Mouse (Mus musculus): ENCODE measurements around the gene Arid5b.

Gene Arid5b

DNA sequence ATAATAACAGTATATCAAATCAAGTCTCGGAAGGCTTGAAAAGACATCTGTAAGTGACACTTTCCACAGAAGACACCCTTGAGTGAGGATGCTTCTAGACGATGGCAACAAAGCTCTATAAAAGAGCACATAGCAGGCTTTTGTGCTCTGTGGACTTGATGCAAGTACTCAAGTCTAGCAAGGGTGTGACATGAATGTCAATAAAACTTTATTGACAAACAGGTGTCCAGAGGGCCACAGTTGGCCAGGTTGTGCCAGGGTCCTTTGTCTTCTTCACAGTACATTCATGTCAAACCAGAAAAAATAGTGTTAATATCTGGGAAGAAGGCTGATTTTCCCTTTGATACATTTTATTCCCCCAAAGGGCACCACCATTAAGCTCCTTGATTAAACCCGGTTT, 149.5 kb downstream of the Arid5b start:
- H3K36me3 ChIP-seq (ENCODE audit: control insufficient read depth, insufficient read depth, low read length, poor library complexity, severe bottlenecking), result peaks cover 6% of the 10 kb centered on the region
- DNase-seq (ENCODE audit: low read depth, low spot score), result no peak
- no peaks in the 10 kb centered on the region for H3K27me3 ChIP-seq (ENCODE audit: control insufficient read depth, insufficient read depth, low read length, poor library complexity, severe bottlenecking)

DNA sequence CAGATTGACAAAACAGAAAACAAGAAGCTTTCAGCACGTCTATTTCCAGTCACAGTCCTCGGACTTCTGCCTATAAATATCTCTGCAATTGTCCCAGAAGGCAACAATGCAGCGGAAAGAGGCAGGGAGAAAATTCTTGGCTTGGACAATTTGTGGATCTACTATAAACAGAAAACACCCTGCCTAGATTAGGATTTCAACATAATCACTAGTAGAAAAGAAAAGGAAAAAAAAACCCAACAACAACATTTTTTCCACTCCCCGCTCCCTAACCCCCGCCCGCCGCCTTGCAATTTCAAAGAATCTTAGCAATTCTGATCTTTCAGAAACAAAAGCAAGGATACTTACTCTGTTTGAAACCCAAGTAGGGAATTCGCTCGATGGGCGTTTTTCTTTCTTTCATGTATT, 150.1 kb downstream of the Arid5b start:
- no peaks in the 10 kb centered on the region for H3K27me3 ChIP-seq (ENCODE audit: control insufficient read depth, insufficient read depth, low read length, poor library complexity, severe bottlenecking)
- DNase-seq (ENCODE audit: low read depth, low spot score), result no peak

DNA sequence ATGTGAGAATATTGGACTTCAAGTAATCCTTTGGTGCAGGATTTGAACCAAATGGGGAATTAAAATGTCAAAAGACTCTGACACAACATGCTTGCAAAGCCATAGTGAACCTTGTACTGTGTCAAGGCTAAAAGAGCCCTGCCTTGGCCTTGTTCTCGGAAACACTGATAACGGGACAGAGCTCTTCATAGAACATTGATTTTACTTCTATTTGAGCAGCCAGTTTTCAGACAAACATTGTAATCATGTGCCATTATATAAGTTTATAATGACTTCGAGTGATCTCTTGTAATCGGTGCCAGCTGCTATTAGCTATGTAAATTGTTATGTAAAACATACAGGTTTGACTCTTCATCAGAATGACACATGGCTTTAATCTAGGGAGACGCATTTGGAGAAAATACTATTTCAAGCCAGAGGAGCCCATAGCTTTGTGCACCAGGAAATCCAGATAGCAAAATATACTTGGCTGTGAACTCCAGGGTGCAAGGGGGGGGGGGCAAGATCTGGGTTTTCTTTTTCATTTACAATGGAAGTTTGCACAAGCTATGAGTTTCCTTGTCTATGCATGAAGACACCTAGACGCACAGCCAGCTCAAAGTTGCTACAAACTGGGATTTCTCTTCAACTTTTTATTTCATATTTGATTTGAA, 150.8 kb downstream of the Arid5b start:
- Histone ChIP-seq H3K36me3 (ENCODE audit: control insufficient read depth, insufficient read depth, low read length, poor library complexity, severe bottlenecking) (peaks cover 6% of the 10 kb centered on the region), H3K27me3 (ENCODE audit: control insufficient read depth, insufficient read depth, low read length, poor library complexity, severe bottlenecking) (no peaks in the 10 kb centered on the region)
- no peak for DNase-seq (ENCODE audit: low read depth, low spot score)

More for the DNA sequence above, 150.1 kb downstream of the Arid5b start:
- peaks cover 6% of the 10 kb centered on the region for H3K36me3 ChIP-seq (ENCODE audit: control insufficient read depth, insufficient read depth, low read length, poor library complexity, severe bottlenecking)

DNA sequence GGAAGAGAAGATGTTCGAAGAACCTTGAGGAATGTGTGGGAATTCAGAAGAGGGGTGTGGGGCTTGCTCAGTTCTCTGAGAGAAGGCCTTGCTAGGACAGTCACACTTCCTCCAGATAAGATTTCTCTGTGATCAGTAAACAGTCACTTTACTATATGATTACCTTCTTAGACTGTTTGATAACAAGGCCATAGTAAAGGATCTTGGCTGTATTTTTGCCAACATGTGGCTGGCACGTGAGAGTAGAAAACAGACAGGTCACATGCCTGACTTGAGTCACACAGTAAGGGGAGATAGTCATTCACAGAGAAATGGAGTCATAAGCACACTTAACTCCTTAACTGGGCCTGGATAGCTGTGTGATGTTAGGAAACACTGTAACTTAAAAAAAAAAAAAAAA, 151.4 kb downstream of the Arid5b start:
- no peak for DNase-seq (ENCODE audit: low read depth, low spot score)
- Histone ChIP-seq H3K27me3 (ENCODE audit: control insufficient read depth, insufficient read depth, low read length, poor library complexity, severe bottlenecking) (no peaks in the 10 kb centered on the region), H3K36me3 (ENCODE audit: control insufficient read depth, insufficient read depth, low read length, poor library complexity, severe bottlenecking) (peaks cover 6% of the 10 kb centered on the region)

DNA sequence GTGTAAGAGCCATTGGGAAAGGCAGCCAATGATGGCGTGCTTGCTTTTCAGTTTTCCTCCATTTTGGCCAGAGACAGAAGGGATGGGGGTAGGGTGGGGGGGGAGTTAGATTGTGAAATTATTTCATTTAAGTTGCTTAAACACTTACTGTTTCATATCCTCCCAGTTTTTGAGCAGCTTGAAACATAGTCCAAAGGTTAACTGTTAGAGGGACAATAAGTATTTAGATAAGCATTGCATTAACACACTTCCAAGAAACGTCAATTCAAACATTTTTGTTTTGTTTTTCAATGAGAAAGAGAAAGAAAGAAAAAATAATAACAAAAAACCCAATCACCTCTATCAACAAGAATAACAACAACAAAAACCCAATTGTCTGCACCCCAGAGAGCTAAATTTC, 152.0 kb downstream of the Arid5b start:
- Histone ChIP-seq H3K36me3 (ENCODE audit: control insufficient read depth, insufficient read depth, low read length, poor library complexity, severe bottlenecking) (peaks cover 6% of the 10 kb centered on the region), H3K27me3 (ENCODE audit: control insufficient read depth, insufficient read depth, low read length, poor library complexity, severe bottlenecking) (no peaks in the 10 kb centered on the region)
- DNase-seq (ENCODE audit: low read depth, low spot score), result no peak

DNA sequence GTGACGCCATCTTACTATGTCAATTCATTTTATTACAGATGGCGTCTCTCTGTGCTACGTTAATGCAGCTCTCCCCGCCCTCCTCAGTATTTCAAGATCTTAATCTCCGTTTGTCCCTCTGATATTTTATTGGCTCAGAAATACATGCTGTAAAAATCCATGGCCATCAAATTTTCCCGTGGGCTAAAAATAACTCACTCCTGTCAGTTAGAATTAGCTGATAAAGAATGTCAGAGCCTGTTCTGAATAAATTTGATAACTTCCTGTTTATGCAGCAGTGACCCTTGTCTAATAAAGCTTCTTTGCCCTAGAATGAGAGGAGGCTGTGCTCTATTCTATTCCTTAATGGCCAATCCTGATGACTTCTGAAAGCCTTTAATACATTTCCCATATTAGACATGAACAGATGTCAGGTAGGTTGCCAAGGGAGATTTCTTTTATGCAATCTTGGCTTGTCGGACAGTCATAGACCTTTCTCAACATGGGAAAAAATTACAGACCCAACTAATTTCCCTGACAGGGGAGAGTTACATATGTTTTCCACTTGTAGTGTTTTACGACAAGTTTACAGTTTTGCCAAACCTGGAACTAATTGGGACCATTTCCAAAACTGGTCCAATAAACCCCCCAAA, 152.5 kb downstream of the Arid5b start:
- no peaks in the 10 kb centered on the region for H3K27me3 ChIP-seq (ENCODE audit: control insufficient read depth, insufficient read depth, low read length, poor library complexity, severe bottlenecking)
- no peak for DNase-seq (ENCODE audit: low read depth, low spot score)
- H3K36me3 ChIP-seq (ENCODE audit: control insufficient read depth, insufficient read depth, low read length, poor library complexity, severe bottlenecking), result peaks cover 6% of the 10 kb centered on the region

DNA sequence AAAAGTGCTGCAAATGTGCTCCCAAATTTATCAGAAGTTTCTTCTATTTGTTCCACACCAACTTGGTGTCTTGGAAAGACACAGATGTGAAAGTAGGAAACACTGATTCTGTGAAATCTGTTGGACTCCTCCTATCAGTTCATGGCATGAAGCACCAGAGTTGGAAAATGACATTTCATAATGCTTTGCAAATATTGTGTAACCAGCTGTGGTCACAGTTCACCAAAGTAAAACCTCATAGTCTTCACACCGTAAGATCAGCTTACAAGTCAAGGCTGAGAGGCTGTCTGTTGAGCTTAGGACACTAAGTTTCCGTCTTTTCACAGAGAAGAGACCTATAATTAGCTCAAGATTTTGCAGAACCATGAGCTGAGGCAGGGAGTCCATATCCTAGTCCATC, 153.6 kb downstream of the Arid5b start:
- DNase-seq (ENCODE audit: low read depth, low spot score), result no peak
- H3K27me3 ChIP-seq (ENCODE audit: control insufficient read depth, insufficient read depth, low read length, poor library complexity, severe bottlenecking), result no peaks in the 10 kb centered on the region
- peaks cover 6% of the 10 kb centered on the region for H3K36me3 ChIP-seq (ENCODE audit: control insufficient read depth, insufficient read depth, low read length, poor library complexity, severe bottlenecking)

DNA sequence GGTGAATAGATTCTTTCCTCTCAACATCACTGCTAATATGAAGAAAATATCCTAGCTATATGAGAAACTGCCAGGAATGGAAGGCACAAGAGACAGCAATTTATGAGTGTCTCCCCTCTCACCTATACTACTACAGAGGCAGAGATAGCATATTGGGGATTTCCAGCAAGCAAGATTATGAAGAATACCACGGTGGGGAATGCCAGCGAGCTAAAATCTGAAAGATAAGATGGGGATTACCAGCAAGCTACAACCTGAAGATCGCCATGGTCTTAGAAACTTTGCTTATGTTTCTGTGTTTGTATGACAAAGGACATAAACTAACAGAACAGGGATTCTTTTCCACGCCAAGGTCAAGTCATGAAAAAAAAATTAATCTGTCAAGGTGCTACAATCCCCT, 155.1 kb downstream of the Arid5b start:
- no peaks in the 10 kb centered on the region for H3K27me3 ChIP-seq (ENCODE audit: control insufficient read depth, insufficient read depth, low read length, poor library complexity, severe bottlenecking)
- no peaks in the 10 kb centered on the region; the same call in 1 of the 2 replicates for H3K36me3 ChIP-seq (ENCODE audit: control insufficient read depth, insufficient read depth, low read length, poor library complexity, severe bottlenecking)
- no peak for DNase-seq (ENCODE audit: low read depth, low spot score)

DNA sequence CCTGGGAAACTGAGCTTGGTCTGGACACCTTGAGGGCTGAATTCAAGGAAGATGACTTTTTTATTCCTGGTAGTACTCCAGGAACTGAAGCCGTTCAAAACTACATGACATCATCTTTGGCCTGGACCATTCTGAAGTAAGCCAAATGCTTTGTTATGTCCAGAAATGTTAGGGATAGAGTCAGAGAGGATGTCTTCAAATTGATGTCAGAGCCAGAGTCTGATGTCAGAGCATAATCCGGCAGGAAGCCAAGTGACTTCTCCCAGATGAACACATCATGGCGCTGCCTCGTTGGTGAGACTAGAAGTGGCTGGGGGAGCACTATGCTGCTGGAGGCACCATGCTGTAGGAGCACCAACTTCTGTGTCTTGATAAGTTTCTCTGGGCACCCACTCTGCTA, 156.6 kb downstream of the Arid5b start:
- no peaks in the 10 kb centered on the region; the same call in 1 of the 2 replicates for H3K36me3 ChIP-seq (ENCODE audit: control insufficient read depth, insufficient read depth, low read length, poor library complexity, severe bottlenecking)
- H3K27me3 ChIP-seq (ENCODE audit: control insufficient read depth, insufficient read depth, low read length, poor library complexity, severe bottlenecking), result no peaks in the 10 kb centered on the region
- no peak for DNase-seq (ENCODE audit: low read depth, low spot score)

DNA sequence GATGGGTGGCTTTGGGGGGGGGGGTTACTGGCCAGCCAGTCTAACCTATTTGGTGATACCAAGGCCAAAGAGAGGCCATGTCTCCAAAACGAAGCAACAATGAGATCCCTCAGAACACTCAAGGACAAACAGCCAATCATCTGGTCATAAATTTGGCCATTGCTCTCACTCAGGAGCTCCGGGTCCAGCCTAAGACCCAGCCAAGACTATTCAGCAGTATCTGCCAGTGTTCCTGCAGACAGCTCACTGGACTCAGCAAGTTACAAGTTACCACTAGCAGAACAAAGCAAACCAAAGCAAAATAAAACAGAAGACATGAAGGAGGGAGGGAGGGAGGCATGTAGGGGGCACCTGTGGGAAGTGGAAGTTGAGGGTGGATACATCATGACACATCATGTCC, 157.3 kb downstream of the Arid5b start:
- DNase-seq (ENCODE audit: low read depth, low spot score), result no peak
- no peaks in the 10 kb centered on the region for H3K27me3 ChIP-seq (ENCODE audit: control insufficient read depth, insufficient read depth, low read length, poor library complexity, severe bottlenecking)
- H3K36me3 ChIP-seq (ENCODE audit: control insufficient read depth, insufficient read depth, low read length, poor library complexity, severe bottlenecking), result no peaks in the 10 kb centered on the region

DNA sequence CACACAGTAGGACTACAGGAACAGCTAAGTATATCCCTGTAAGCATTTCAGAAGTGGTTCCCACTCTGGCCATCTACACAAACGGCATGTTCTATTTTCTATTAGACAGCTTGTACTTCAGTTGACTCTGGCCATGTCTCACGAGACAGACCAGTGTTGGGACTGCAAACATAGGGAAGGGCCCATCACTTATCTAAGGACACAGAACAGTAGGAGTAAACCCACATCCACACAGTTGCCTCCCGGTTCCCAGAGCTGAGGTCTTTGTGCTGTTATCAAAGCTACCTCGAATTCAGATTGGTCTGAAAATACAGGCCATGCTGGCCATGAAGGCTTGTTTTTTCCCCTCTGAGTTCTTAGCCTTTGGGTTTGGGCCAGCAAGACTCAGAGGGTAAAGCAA, 158.5 kb downstream of the Arid5b start:
- no peak for DNase-seq (ENCODE audit: low read depth, low spot score)
- Histone ChIP-seq H3K27me3 (ENCODE audit: control insufficient read depth, insufficient read depth, low read length, poor library complexity, severe bottlenecking) (no peaks in the 10 kb centered on the region), H3K36me3 (ENCODE audit: control insufficient read depth, insufficient read depth, low read length, poor library complexity, severe bottlenecking) (no peaks in the 10 kb centered on the region)

DNA sequence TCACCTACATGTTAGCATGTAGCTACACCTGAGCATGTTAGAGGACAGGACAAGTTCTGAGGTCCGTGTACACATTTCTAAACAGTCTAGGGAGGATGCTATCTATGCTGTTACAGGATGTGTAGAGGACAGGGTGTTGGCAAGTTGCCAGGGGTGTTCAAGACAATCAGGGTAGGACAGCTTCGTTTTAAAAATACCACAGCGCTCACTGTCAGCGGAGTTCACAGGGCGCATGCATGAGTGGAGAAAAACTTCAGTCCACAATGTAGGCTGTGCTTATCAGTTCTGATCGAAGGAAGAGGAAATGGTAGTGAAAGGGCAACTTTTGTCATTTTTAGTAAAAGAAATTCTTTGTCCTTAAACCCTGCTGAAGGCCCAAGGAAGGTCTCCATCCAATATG, 159.3 kb downstream of the Arid5b start:
- Histone ChIP-seq H3K36me3 (ENCODE audit: control insufficient read depth, insufficient read depth, low read length, poor library complexity, severe bottlenecking) (no peaks in the 10 kb centered on the region), H3K27me3 (ENCODE audit: control insufficient read depth, insufficient read depth, low read length, poor library complexity, severe bottlenecking) (no peaks in the 10 kb centered on the region)
- DNase-seq (ENCODE audit: low read depth, low spot score), result peak; percentile 56

DNA sequence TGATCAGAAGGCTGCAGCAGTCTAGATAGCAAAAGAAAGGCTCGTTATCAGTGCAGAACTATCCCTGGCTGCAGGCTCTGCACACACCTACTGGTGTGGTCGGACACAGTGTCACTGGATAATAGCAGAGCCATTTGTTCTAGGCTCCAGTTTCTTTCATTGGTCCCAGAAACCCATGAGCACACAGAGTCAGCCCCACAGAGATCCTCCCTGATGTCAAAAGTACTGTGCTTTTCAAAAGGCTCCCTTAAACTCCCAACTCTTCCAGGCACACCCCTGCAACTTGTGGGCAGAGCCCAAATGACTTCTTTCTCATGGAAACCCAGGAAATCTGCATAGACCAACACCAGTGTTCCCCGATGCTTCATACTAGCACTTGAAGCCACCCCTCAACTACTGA, 163.6 kb downstream of the Arid5b start:
- Histone ChIP-seq H3K36me3 (ENCODE audit: control insufficient read depth, insufficient read depth, low read length, poor library complexity, severe bottlenecking) (no peaks in the 10 kb centered on the region), H3K27me3 (ENCODE audit: control insufficient read depth, insufficient read depth, low read length, poor library complexity, severe bottlenecking) (no peaks in the 10 kb centered on the region; the same call in 1 of the 2 replicates)
- DNase-seq (ENCODE audit: low read depth, low spot score), result no peak

DNA sequence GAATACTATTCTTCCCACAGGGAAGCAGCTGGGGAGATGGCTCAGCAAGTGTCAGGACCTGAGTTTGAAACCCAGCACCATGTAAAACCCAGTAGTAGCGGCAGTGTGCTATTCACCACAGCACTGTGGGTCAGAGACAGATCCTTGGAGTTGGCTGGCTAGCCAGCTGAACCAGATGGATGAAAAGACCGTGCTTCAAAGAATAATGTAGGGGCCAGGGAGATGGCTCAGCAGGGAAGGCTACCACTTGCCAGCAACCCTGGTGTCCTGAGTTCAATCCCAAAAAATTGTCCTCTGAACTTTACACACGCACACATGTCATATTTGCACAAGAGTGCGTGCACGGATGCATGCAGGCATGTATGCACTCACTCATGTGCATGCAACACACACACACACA, 164.9 kb downstream of the Arid5b start:
- Histone ChIP-seq H3K36me3 (ENCODE audit: control insufficient read depth, insufficient read depth, low read length, poor library complexity, severe bottlenecking) (peaks cover 2% of the 10 kb centered on the region), H3K27me3 (ENCODE audit: control insufficient read depth, insufficient read depth, low read length, poor library complexity, severe bottlenecking) (no peaks in the 10 kb centered on the region; the same call in 1 of the 2 replicates)
- DNase-seq (ENCODE audit: low read depth, low spot score), result no peak

DNA sequence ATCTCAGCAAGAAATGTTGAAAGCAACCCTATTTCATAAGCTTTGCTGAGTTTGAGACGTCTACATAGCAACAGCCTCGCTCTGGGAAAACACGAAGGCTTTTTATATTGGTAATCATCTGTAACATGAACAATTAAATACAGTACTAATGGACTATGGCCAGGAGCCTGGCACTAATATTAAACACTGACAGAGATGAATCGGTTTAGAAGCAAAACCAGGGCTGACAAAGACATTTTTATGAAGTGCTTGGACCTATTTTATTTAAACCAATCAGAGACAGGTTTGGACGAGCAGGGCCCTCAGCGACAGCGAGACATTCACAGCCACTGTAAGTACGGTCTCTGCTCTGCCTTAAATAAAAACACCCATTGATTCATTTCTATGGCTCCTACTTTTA, 165.6 kb downstream of the Arid5b start:
- DNase-seq (ENCODE audit: low read depth, low spot score), result no peak
- no peaks in the 10 kb centered on the region; the same call in 1 of the 2 replicates for H3K27me3 ChIP-seq (ENCODE audit: control insufficient read depth, insufficient read depth, low read length, poor library complexity, severe bottlenecking)
- H3K36me3 ChIP-seq (ENCODE audit: control insufficient read depth, insufficient read depth, low read length, poor library complexity, severe bottlenecking), result peaks cover 2% of the 10 kb centered on the region

DNA sequence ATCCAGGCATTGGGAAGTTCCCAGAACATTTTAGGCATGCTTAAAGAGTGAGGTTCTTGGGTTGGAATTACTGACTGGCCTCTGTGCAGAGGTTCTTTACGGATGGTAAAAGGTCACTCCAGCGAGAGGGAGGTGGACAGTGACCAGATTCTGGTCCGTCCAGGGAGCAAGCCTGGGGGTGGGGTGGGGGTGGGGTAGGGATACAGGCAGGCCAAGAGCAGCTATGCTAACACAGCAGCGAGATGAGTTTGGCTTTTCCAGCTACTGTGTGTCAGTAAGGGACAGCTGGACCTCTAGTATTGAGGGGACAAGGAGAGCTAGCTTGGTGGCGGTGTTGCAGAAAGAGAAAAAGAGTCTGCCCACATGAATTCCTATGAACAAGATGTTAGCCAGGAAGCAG, 167.9 kb downstream of the Arid5b start:
- peaks cover 2% of the 10 kb centered on the region for H3K36me3 ChIP-seq (ENCODE audit: control insufficient read depth, insufficient read depth, low read length, poor library complexity, severe bottlenecking)
- no peaks in the 10 kb centered on the region; the same call in 1 of the 2 replicates for H3K27me3 ChIP-seq (ENCODE audit: control insufficient read depth, insufficient read depth, low read length, poor library complexity, severe bottlenecking)
- DNase-seq (ENCODE audit: low read depth, low spot score), result no peak
